Mouse (Mus musculus): ENCODE data around the gene Gpr63.
"Not testable (repeated sequence)": the region's sequence is repeated elsewhere in the genome, so short reads cannot be mapped to it uniquely, and the experiment has no call there.

Gene Gpr63

GRCm38 (mm10) chr4:24966299-24966991, at the start of gene Gpr63:
Gpr63 (plus strand) TSS chr4:24966407.
- in situ Hi-C loops (cut with MboI; ENCODE audit: low pct_unique_long_range_greater_than_20kb in 1 of 2, low sequenced_read_pairs in 2 of 2, unreplicated experiment in 1 of 2): no loop called here

GRCm38 (mm10) chr4:24920006-24920577, 46.1 kb upstream of the Gpr63 start:
- in situ Hi-C loops (cut with MboI; ENCODE audit: low pct_unique_long_range_greater_than_20kb in 1 of 2, low sequenced_read_pairs in 2 of 2, unreplicated experiment in 1 of 2): no loop called here

GRCm38 (mm10) chr4:24924726-24925125, 41.5 kb upstream of the Gpr63 start:
- in situ Hi-C loops (cut with MboI; ENCODE audit: low pct_unique_long_range_greater_than_20kb in 1 of 2, low sequenced_read_pairs in 2 of 2, unreplicated experiment in 1 of 2): no loop called here

GRCm38 (mm10) chr4:24928260-24928780, 37.9 kb upstream of the Gpr63 start:
- in situ Hi-C loops (cut with MboI; ENCODE audit: low pct_unique_long_range_greater_than_20kb in 1 of 2, low sequenced_read_pairs in 2 of 2, unreplicated experiment in 1 of 2): no loop called here

- in situ Hi-C loops (cut with MboI; ENCODE audit: low pct_unique_long_range_greater_than_20kb in 1 of 2, low sequenced_read_pairs in 2 of 2, unreplicated experiment in 1 of 2): no loop called here
Measured at GRCm38 (mm10) chr4:24928926-24929325, 37.3 kb upstream of the Gpr63 start.

GRCm38 (mm10) chr4:24942728-24943424, 23.3 kb upstream of the Gpr63 start:
- in situ Hi-C loops (cut with MboI; ENCODE audit: low pct_unique_long_range_greater_than_20kb in 1 of 2, low sequenced_read_pairs in 2 of 2, unreplicated experiment in 1 of 2): no loop called here

- in situ Hi-C loops (cut with MboI; ENCODE audit: low pct_unique_long_range_greater_than_20kb in 1 of 2, low sequenced_read_pairs in 2 of 2, unreplicated experiment in 1 of 2): no loop called here
Measured at GRCm38 (mm10) chr4:24965918-24966298, 299 bp upstream of the Gpr63 start.

- in situ Hi-C loops (cut with MboI; ENCODE audit: low pct_unique_long_range_greater_than_20kb in 1 of 2, low sequenced_read_pairs in 2 of 2, unreplicated experiment in 1 of 2): no loop called here
Measured at GRCm38 (mm10) chr4:24967251-24967650, 1.0 kb downstream of the Gpr63 start.

- in situ Hi-C loops (cut with MboI; ENCODE audit: low pct_unique_long_range_greater_than_20kb in 1 of 2, low sequenced_read_pairs in 2 of 2, unreplicated experiment in 1 of 2): no loop called here
Measured at GRCm38 (mm10) chr4:24978589-24978988, 12.4 kb downstream of the Gpr63 start.

- in situ Hi-C loops (cut with MboI; ENCODE audit: low pct_unique_long_range_greater_than_20kb in 1 of 2, low sequenced_read_pairs in 2 of 2, unreplicated experiment in 1 of 2): no loop called here
Measured at GRCm38 (mm10) chr4:24985612-24986011, 19.4 kb downstream of the Gpr63 start.

GRCm38 (mm10) chr4:24991475-24991874, 25.3 kb downstream of the Gpr63 start:
- in situ Hi-C loops (cut with MboI; ENCODE audit: low pct_unique_long_range_greater_than_20kb in 1 of 2, low sequenced_read_pairs in 2 of 2, unreplicated experiment in 1 of 2): no loop called here

GRCm38 (mm10) chr4:25009328-25009727, 43.1 kb downstream of the Gpr63 start:
- in situ Hi-C loops (cut with MboI; ENCODE audit: low pct_unique_long_range_greater_than_20kb in 1 of 2, low sequenced_read_pairs in 2 of 2, unreplicated experiment in 1 of 2): not testable (repeated sequence)

- in situ Hi-C loops (cut with MboI; ENCODE audit: low pct_unique_long_range_greater_than_20kb in 1 of 2, low sequenced_read_pairs in 2 of 2, unreplicated experiment in 1 of 2): no loop called here
Measured at GRCm38 (mm10) chr4:25011780-25012179, 45.6 kb downstream of the Gpr63 start.

- in situ Hi-C loops (cut with MboI; ENCODE audit: low pct_unique_long_range_greater_than_20kb in 1 of 2, low sequenced_read_pairs in 2 of 2, unreplicated experiment in 1 of 2): no loop called here
Measured at GRCm38 (mm10) chr4:25012726-25013125, 46.5 kb downstream of the Gpr63 start.

- in situ Hi-C loops (cut with MboI; ENCODE audit: low pct_unique_long_range_greater_than_20kb in 1 of 2, low sequenced_read_pairs in 2 of 2, unreplicated experiment in 1 of 2): no loop called here
Measured at GRCm38 (mm10) chr4:25015017-25015655, 48.9 kb downstream of the Gpr63 start.

GRCm38 (mm10) chr4:25028252-25028651, 62.0 kb downstream of the Gpr63 start:
- in situ Hi-C loops (cut with MboI; ENCODE audit: low pct_unique_long_range_greater_than_20kb in 1 of 2, low sequenced_read_pairs in 2 of 2, unreplicated experiment in 1 of 2): no loop called here

- in situ Hi-C loops (cut with MboI; ENCODE audit: low pct_unique_long_range_greater_than_20kb in 1 of 2, low sequenced_read_pairs in 2 of 2, unreplicated experiment in 1 of 2): no loop called here
Measured at GRCm38 (mm10) chr4:25028752-25029151, 62.5 kb downstream of the Gpr63 start.

GRCm38 (mm10) chr4:25029875-25030274, 63.7 kb downstream of the Gpr63 start:
- in situ Hi-C loops (cut with MboI; ENCODE audit: low pct_unique_long_range_greater_than_20kb in 1 of 2, low sequenced_read_pairs in 2 of 2, unreplicated experiment in 1 of 2): no loop called here

GRCm38 (mm10) chr4:25035158-25035791, 69.1 kb downstream of the Gpr63 start:
- in situ Hi-C loops (cut with MboI; ENCODE audit: low pct_unique_long_range_greater_than_20kb in 1 of 2, low sequenced_read_pairs in 2 of 2, unreplicated experiment in 1 of 2): no loop called here
